Mouse (Mus musculus): ENCODE data around the gene Sbk3. TPM values are rescaled to one million over a fixed set of nuclear protein-coding genes. Genes with fewer than 3 reads are reported as not detected.

The Sbk3 gene
- total RNA-seq, 2 experiments from 2014 or later, result not detected

- no peak for ATAC-seq (replicated peaks; ENCODE audit: poor library complexity)
Measured at GRCm38 (mm10) chr7:4936832-4937231, 34.1 kb downstream of the Sbk3 start.

GRCm38 (mm10) chr7:4934160-4934914 is 36.6 kb downstream of the Sbk3 start:
- no peak for ATAC-seq (replicated peaks; ENCODE audit: poor library complexity)

GRCm38 (mm10) chr7:4933103-4933502 is 37.9 kb downstream of the Sbk3 start:
- ATAC-seq (replicated peaks; ENCODE audit: poor library complexity), result no peak

- no peak for ATAC-seq (replicated peaks; ENCODE audit: poor library complexity)
Measured at GRCm38 (mm10) chr7:4928323-4928722, 42.6 kb downstream of the Sbk3 start.

GRCm38 (mm10) chr7:4927711-4928110 is 43.3 kb downstream of the Sbk3 start:
- ATAC-seq (replicated peaks; ENCODE audit: poor library complexity), result no peak

- ATAC-seq (replicated peaks; ENCODE audit: poor library complexity), result no peak
Measured at GRCm38 (mm10) chr7:4926849-4927248, 44.1 kb downstream of the Sbk3 start.

GRCm38 (mm10) chr7:4925441-4926381 is 45.3 kb downstream of the Sbk3 start, which contains the start of gene Ssc5d:
TSS of gene Ssc5d (plus strand) at chr7:4925785.
- no peak for ATAC-seq (replicated peaks; ENCODE audit: poor library complexity)

GRCm38 (mm10) chr7:4924891-4925301 is 46.1 kb downstream of the Sbk3 start:
- ATAC-seq (replicated peaks; ENCODE audit: poor library complexity), result no peak

GRCm38 (mm10) chr7:4924483-4924882 is 46.5 kb downstream of the Sbk3 start:
- no peak for ATAC-seq (replicated peaks; ENCODE audit: poor library complexity)

- peak; percentile 56 for ATAC-seq (replicated peaks; ENCODE audit: poor library complexity)
Measured at GRCm38 (mm10) chr7:4923586-4924364, 47.2 kb downstream of the Sbk3 start.

GRCm38 (mm10) chr7:4922931-4923565 is 47.9 kb downstream of the Sbk3 start:
- ATAC-seq (replicated peaks; ENCODE audit: poor library complexity), result no peak

GRCm38 (mm10) chr7:4922508-4922907 is 48.5 kb downstream of the Sbk3 start:
- peak; percentile 32 for ATAC-seq (replicated peaks; ENCODE audit: poor library complexity)

- ATAC-seq (replicated peaks; ENCODE audit: poor library complexity), result no peak
Measured at GRCm38 (mm10) chr7:4921824-4922482, 49.0 kb downstream of the Sbk3 start, which contains the start of gene Nat14. TSS of gene Nat14 (plus strand) at chr7:4922028.

- ATAC-seq (replicated peaks; ENCODE audit: poor library complexity), result no peak
Measured at GRCm38 (mm10) chr7:4920976-4921823, 49.8 kb downstream of the Sbk3 start.

GRCm38 (mm10) chr7:4920496-4920895 is 50.5 kb downstream of the Sbk3 start:
- ATAC-seq (replicated peaks; ENCODE audit: poor library complexity), result no peak

- ATAC-seq (replicated peaks; ENCODE audit: poor library complexity), result no peak
Measured at GRCm38 (mm10) chr7:4919971-4920370, 51.0 kb downstream of the Sbk3 start.

GRCm38 (mm10) chr7:4919096-4919495 is 51.9 kb downstream of the Sbk3 start:
- ATAC-seq (replicated peaks; ENCODE audit: poor library complexity), result no peak

- no peak for ATAC-seq (replicated peaks; ENCODE audit: poor library complexity)
Measured at GRCm38 (mm10) chr7:4918681-4919080, 52.3 kb downstream of the Sbk3 start.

GRCm38 (mm10) chr7:4917494-4917893 is 53.5 kb downstream of the Sbk3 start:
- ATAC-seq (replicated peaks; ENCODE audit: poor library complexity), result no peak
